Mouse (Mus musculus) c-Kit-positive CD71-positive TER-119-negative erythroid progenitor cells, embryonic 14.5 days (primary cell): ENCODE data around the gene Gm20696.

Source experiments
- DNase-seq: peaks from one replicate; pipeline ENCODE4 v3.0.0-alpha.2; 2013; ENCODE audit warnings: low read depth

Gm20696 gene

GRCm38 (mm10) chr6:99282866-99283657 is 383.5 kb downstream of the Gm20696 start:
- DNase-seq: peak; percentile 13

- no peak for DNase-seq
Observed at GRCm38 (mm10) chr6:99281433-99281832, 385.2 kb downstream of the Gm20696 start.

GRCm38 (mm10) chr6:99280619-99281018 is 386.0 kb downstream of the Gm20696 start:
- no peak for DNase-seq

GRCm38 (mm10) chr6:99277251-99277650 is 389.3 kb downstream of the Gm20696 start:
- no peak for DNase-seq

- DNase-seq: no peak
Observed at GRCm38 (mm10) chr6:99276297-99276653, 390.3 kb downstream of the Gm20696 start.

- no peak for DNase-seq
Observed at GRCm38 (mm10) chr6:99275381-99276296, 391.0 kb downstream of the Gm20696 start.

GRCm38 (mm10) chr6:99274667-99275066 is 391.9 kb downstream of the Gm20696 start:
- no peak for DNase-seq

GRCm38 (mm10) chr6:99274222-99274621 is 392.4 kb downstream of the Gm20696 start:
- no peak for DNase-seq

GRCm38 (mm10) chr6:99273177-99273576 is 393.4 kb downstream of the Gm20696 start:
- DNase-seq: no peak

- no peak for DNase-seq
Observed at GRCm38 (mm10) chr6:99272174-99272573, 394.4 kb downstream of the Gm20696 start.

- DNase-seq: no peak
Observed at GRCm38 (mm10) chr6:99271741-99272140, 394.9 kb downstream of the Gm20696 start.

- DNase-seq: no peak
Observed at GRCm38 (mm10) chr6:99269921-99270320, 396.7 kb downstream of the Gm20696 start.

GRCm38 (mm10) chr6:99268171-99269061 is 398.2 kb downstream of the Gm20696 start:
- no peak for DNase-seq

- DNase-seq: no peak
Observed at GRCm38 (mm10) chr6:99265945-99266656, 400.5 kb downstream of the Gm20696 start.

- DNase-seq: no peak
Observed at GRCm38 (mm10) chr6:99265173-99265572, 401.4 kb downstream of the Gm20696 start.

- no peak for DNase-seq
Observed at GRCm38 (mm10) chr6:99264192-99265093, 402.2 kb downstream of the Gm20696 start.

GRCm38 (mm10) chr6:99263886-99264185 is 402.8 kb downstream of the Gm20696 start:
- DNase-seq: no peak

GRCm38 (mm10) chr6:99263061-99263885 is 403.3 kb downstream of the Gm20696 start:
- DNase-seq: no peak

GRCm38 (mm10) chr6:99261737-99262130 is 404.9 kb downstream of the Gm20696 start:
- no peak for DNase-seq
